Mouse (Mus musculus) small intestine, adult 2 months (tissue): ENCODE data around the gene Npr2.

ENCODE experiments used
- CTCF ChIP-seq: fragments of 200-500 bp; IDR thresholded peaks from 2 replicates; pipeline ENCODE4 v1.5.1; 2012; ENCODE audit warnings: low read depth, mild to moderate bottlenecking, control low read depth, inconsistent platforms, low read length, moderate library complexity, mixed read lengths; ENCODE audit not compliant: insufficient replicate concordance, insufficient read length; ENCODE audit errors: extremely low read depth
- POLR2A ChIP-seq: fragments of 200-500 bp; IDR thresholded peaks from 2 replicates; pipeline ENCODE4 v1.6.1; 2012; ENCODE audit warnings: low read depth, mild to moderate bottlenecking, control low read depth, inconsistent platforms, low read length, moderate library complexity

DNA sequence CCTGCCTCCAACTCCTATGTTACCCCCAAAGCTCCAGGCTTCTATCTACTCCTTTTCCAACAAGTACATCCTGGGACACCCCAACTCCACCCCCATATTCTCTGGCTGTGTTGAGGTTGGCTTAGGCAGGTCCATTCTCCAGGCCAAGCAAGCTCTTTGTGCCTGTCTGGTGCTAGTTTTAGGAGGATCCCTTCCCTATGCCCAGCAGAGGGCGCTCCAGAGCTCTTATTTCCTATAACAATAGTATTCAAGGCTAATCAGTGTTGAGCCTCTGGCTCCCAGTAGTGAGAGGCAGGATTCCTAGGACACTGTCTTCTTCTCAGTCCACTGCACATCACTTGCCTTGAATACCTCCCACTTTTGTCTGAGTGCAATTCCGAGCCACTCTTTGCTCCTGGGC, 40.3 kb downstream of the Npr2 start:
- peak; percentile 70; the same call in 1 of the 2 replicates for TF ChIP-seq CTCF
- no peak for TF ChIP-seq POLR2A
